Mouse (Mus musculus) liver, embryonic 16.5 days (tissue): ENCODE measurements around the gene Prkacb. TPM values are rescaled to one million over a fixed set of nuclear protein-coding genes. Genes with fewer than 3 reads are reported as not detected.

Source experiments
- polyA plus RNA-seq: library from polyadenylated mRNA; unstranded; fragments of >200 nt; fragmentation: Nextera tagmentation; extraction: Ambion mirVana; gene quantifications from 2 replicates; pipeline ENCODE4 v1.2.1, GENCODE M21; 2015

Gene Prkacb
- polyA plus RNA-seq, 1 experiment from 2014 or later, result 12.6 TPM

Other genes starting within 250 kb of the Prkacb start
- 97.0 and 121 TPM in 2 replicates for gene Uox, start 242.6 kb downstream of the Prkacb start, polyA plus RNA-seq
- gene Dnase2b, start 197.4 kb downstream of the Prkacb start, polyA plus RNA-seq, result 4.4 and 4.8 TPM in 2 replicates
- gene 4930503B20Rik, start 161.7 kb downstream of the Prkacb start, polyA plus RNA-seq, result not detected in 2 replicates
- gene Samd13, start 127.4 kb downstream of the Prkacb start, polyA plus RNA-seq, result 0.25 and 0.37 TPM in 2 replicates
- 0.48 and 0.54 TPM in 2 replicates for gene Ttll7, start 39.4 kb upstream of the Prkacb start, polyA plus RNA-seq